10 mouse cellular contexts compared by ENCODE assay signal in the genomic region with DNA sequence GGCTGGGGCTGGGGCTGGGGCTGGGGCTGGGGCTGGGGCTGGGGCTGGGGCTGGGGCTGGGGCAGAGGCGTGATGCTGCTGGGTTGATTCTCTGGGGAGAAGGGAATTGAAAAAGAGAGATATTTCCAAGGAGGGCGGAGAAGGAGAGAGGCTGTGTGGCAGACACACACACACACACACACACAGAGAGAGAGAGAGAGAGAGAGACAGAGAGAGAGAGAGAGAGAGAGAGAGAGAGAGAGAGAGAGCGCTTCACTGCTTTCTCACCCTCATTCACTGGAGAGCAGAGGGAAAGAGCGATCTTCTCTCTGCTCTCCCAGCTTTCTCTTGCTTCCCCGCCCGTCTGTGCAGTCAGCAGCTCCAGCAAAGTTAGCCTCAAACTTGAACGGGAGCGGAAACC. TPM values are rescaled to one million over a fixed set of nuclear protein-coding genes. Genes with fewer than 3 reads are reported as not detected.
DNase-seq lines count a peak whose midpoint lies in the region; ATAC-seq and TF ChIP-seq lines count a peak whose summit lies in the region.
"Not testable (repeated sequence)": the region's sequence is repeated elsewhere in the genome, so short reads cannot be mapped to it uniquely, and the experiment has no call there.
"Had no signal": no experiment of that assay in that cellular context is flagged by ENCODE, and none has a peak within 500 bp of the region (broad histone marks: within the 10 kb centered on the region; RNA-seq: fewer than 3 reads in every experiment).

A gene (plus strand): TSS at position 301 of the 400 bp plus-strand sequence.

- H3K9me3 ChIP-seq in embryonic facial prominence, embryonic 11.5 days (replicated peaks; ENCODE audit: control insufficient read depth, low read length); limb, embryonic 14.5 days (ENCODE audit: control insufficient read depth, low read length); lung, postnatal 0 days (ENCODE audit: low read length): not testable (repeated sequence)

- intact Hi-C loops in heart, adult 2 months (cut with DNase I) = loop anchor here (5.0 to 10.0 kb wide), 2 partner anchors 213 to 415 kb away; no protein-coding TSS in a partner anchor

- WGBS in embryonic facial prominence, embryonic 11.5 days = 50% methylated on average over 7 of the region's 8 CpGs
- WGBS in heart, adult 2 months = 34% methylated on average over 8 of the region's 8 CpGs
- WGBS in kidney, adult 2 months = 34% methylated on average over 8 of the region's 8 CpGs
- 40% methylated on average over 7 of the region's 8 CpGs for WGBS in limb, embryonic 14.5 days
- WGBS in lung, postnatal 0 days = 34% methylated on average over 6 of the region's 8 CpGs

- not testable (repeated sequence) for H3K27ac ChIP-seq in embryonic facial prominence, embryonic 11.5 days (replicated peaks; ENCODE audit: low read depth, low read length); kidney, adult 2 months (ENCODE audit: insufficient read depth, low read depth, low read length); limb, embryonic 14.5 days (replicated peaks; ENCODE audit: low read depth, low read length); lung, postnatal 0 days (ENCODE audit: low read length)
- H3K27ac ChIP-seq in heart, adult 2 months = peak within 1 kb of the TSS; percentile 20

- peak; percentile 29 for DNase-seq in adipocyte (ENCODE audit: low spot score)
- not testable (repeated sequence) for DNase-seq in adrenal gland, postnatal 14 days; embryonic facial prominence, embryonic 11.5 days (ENCODE audit: low spot score); heart, adult 2 months; kidney, adult 2 months; limb, embryonic 14.5 days (ENCODE audit: low spot score); lung, postnatal 0 days (ENCODE audit: low spot score)

- not testable (repeated sequence) for H3K4me3 ChIP-seq in embryonic facial prominence, embryonic 11.5 days (ENCODE audit: low read depth, low read length); heart, adult 2 months; limb, embryonic 14.5 days (replicated peaks; ENCODE audit: low read length); lung, postnatal 0 days (ENCODE audit: low read depth, low read length)
- peak within 1 kb of the TSS; percentile 17; the same call in 1 of the 2 replicates for H3K4me3 ChIP-seq in kidney, adult 2 months (ENCODE audit: insufficient read depth, low read depth, low read length)

- H3K27me3 ChIP-seq in embryonic facial prominence, embryonic 11.5 days (ENCODE audit: control insufficient read depth, insufficient read depth, low read length); heart, adult 2 months (ENCODE audit: control insufficient read depth, insufficient read depth, low read length); kidney, adult 2 months (replicated peaks; ENCODE audit: control insufficient read depth, insufficient read depth, low read length); limb, embryonic 14.5 days (ENCODE audit: control insufficient read depth, insufficient read depth, low read length); lung, postnatal 0 days (replicated peaks; ENCODE audit: insufficient read depth, low read length): not testable (repeated sequence)

- H3K79me2 ChIP-seq in heart, adult 2 months (replicated peaks; ENCODE audit: control insufficient read depth, insufficient read depth, low read length) = not testable (repeated sequence)

- not testable (repeated sequence) for TF ChIP-seq CTCF in heart, adult 2 months (IDR thresholded peaks at IDR 0.05); kidney, adult 2 months (conservative IDR thresholded peaks at IDR 0.05; ENCODE audit: insufficient read depth, insufficient read length, low read depth, low read length); lung, postnatal 0 days (IDR thresholded peaks at IDR 0.05)

- H3K36me3 ChIP-seq in embryonic facial prominence, embryonic 11.5 days (replicated peaks; ENCODE audit: control insufficient read depth, insufficient read depth, low read depth, low read length); heart, adult 2 months (ENCODE audit: control insufficient read depth, insufficient read depth, low read length); kidney, adult 2 months (ENCODE audit: control insufficient read depth, insufficient read depth, low read length); limb, embryonic 14.5 days (ENCODE audit: control insufficient read depth, insufficient read depth, low read length); lung, postnatal 0 days (ENCODE audit: insufficient read depth, low read length): not testable (repeated sequence)

- H3K4me1 ChIP-seq in embryonic facial prominence, embryonic 11.5 days (ENCODE audit: control insufficient read depth, insufficient read depth, low read length); heart, adult 2 months (ENCODE audit: control insufficient read depth, insufficient read depth, low read length); kidney, adult 2 months (ENCODE audit: control insufficient read depth, insufficient read depth, low read length); limb, embryonic 14.5 days (ENCODE audit: control insufficient read depth, insufficient read depth, low read length); lung, postnatal 0 days (ENCODE audit: insufficient read depth, low read depth, low read length): not testable (repeated sequence)

- TF ChIP-seq EP300 in heart, adult 2 months (IDR thresholded peaks at IDR 0.05; ENCODE audit: insufficient read depth, low read depth, low read length); lung, postnatal 0 days (IDR thresholded peaks at IDR 0.05): not testable (repeated sequence)

- H3K9ac ChIP-seq in embryonic facial prominence, embryonic 11.5 days (replicated peaks; ENCODE audit: low read length) = peak within 1 kb of the TSS; percentile 13; the same call in 1 of the 2 replicates
- H3K9ac ChIP-seq in heart, adult 2 months (ENCODE audit: low read depth, low read length) = peak within 1 kb of the TSS; percentile 35
- H3K9ac ChIP-seq in limb, embryonic 14.5 days (ENCODE audit: low read depth, low read length, severe bottlenecking) = 0 out of 2 replicates have a peak within 1 kb of the TSS, but pooled peaks have one; percentile 29
- not testable (repeated sequence) for H3K9ac ChIP-seq in lung, postnatal 0 days (replicated peaks; ENCODE audit: low read depth)

- H3K4me2 ChIP-seq in embryonic facial prominence, embryonic 11.5 days (ENCODE audit: low read depth, low read length); limb, embryonic 14.5 days (replicated peaks; ENCODE audit: low read depth, low read length, severe bottlenecking): not testable (repeated sequence)
- peak within 1 kb of the TSS; percentile 2; the same call in 1 of the 2 replicates for H3K4me2 ChIP-seq in lung, postnatal 0 days (replicated peaks; ENCODE audit: low read depth, low read length)

- TF ChIP-seq POLR2A in heart, adult 2 months (IDR thresholded peaks at IDR 0.05; ENCODE audit: insufficient read depth, low read depth, low read length); kidney, adult 2 months (IDR thresholded peaks at IDR 0.05; ENCODE audit: low read depth, low read length); limb, embryonic 14.5 days (IDR thresholded peaks at IDR 0.05; ENCODE audit: borderline replicate concordance, extremely low read depth, insufficient read depth, insufficient read length): not testable (repeated sequence)

- ATAC-seq in embryonic facial prominence, embryonic 11.5 days (replicated peaks; ENCODE audit: insufficient number of reproducible peaks, low FRiP score, low TSS enrichment, low read depth); limb, embryonic 14.5 days (ENCODE audit: low FRiP score, low read depth); lung, postnatal 0 days: not testable (repeated sequence)

RNA-seq across cellular contexts. Expression of the gene that starts here (rescaled TPM):
- 40.3 and 75.9 TPM in 2 replicates for total RNA-seq in adrenal gland, postnatal 14 days (2021)
- polyA plus RNA-seq in embryonic facial prominence, embryonic 11.5 days (2014; fragmentation: Nextera tagmentation; extraction: Ambion mirVana) = 0.24 TPM in 1 of 2 replicates, not detected in the other
- 1 to 10 TPM; 3.5 to 3.8 TPM for total RNA-seq in heart, adult 2 months (2021)
- 2.3 and 4.7 TPM in 2 replicates for polyA plus RNA-seq in heart, adult 2 months (2012; rRNA removed)
- polyA plus RNA-seq in kidney, adult 2 months (2012; rRNA removed) = 2.8 and 2.9 TPM in 2 replicates
- 0.18 and 0.20 TPM in 2 replicates for polyA plus RNA-seq in limb, embryonic 14.5 days (2012; rRNA removed)
- 0.51 and 0.57 TPM in 2 replicates for polyA plus RNA-seq in limb, embryonic 14.5 days (2014; fragmentation: Nextera tagmentation; extraction: Ambion mirVana)
- 4.7 and 7.1 TPM in 2 replicates for polyA plus RNA-seq in lung, postnatal 0 days (2015; fragmentation: Nextera tagmentation; extraction: Ambion mirVana)
- total RNA-seq: megakaryocyte, adult 5-6 weeks had no signal
- polyA plus RNA-seq: G1E; liver, embryonic 13.5 days had no signal
